Mouse (Mus musculus) small intestine, adult 2 months (tissue): ENCODE results near the gene Nfib. TPM values are rescaled to one million over a fixed set of nuclear protein-coding genes. Genes with fewer than 3 reads are reported as not detected.

Experiments used
- H3K27ac ChIP-seq: fragments of 200-500 bp; 2 replicates; pipeline ENCODE4 v1.5.1; 2012; ENCODE audit warnings: low read depth, low read length, control low read depth, inconsistent platforms; ENCODE audit not compliant: insufficient read depth
- H3K27me3 ChIP-seq: fragments of 200-500 bp; 2 replicates; pipeline ENCODE4 v1.6.1; 2012; ENCODE audit warnings: mild to moderate bottlenecking, moderate library complexity, low read length, inconsistent platforms; ENCODE audit not compliant: control insufficient read depth, insufficient read depth
- H3K36me3 ChIP-seq: fragments of 200-500 bp; 2 replicates; pipeline ENCODE4 v1.6.1; 2012; ENCODE audit warnings: mild to moderate bottlenecking, low read length, control low read depth, inconsistent platforms; ENCODE audit not compliant: control insufficient read depth, insufficient read depth
- H3K4me1 ChIP-seq: fragments of 200-500 bp; 2 replicates; pipeline ENCODE4 v1.6.1; 2012; ENCODE audit warnings: low read length, inconsistent platforms, mixed read lengths; ENCODE audit not compliant: control insufficient read depth, insufficient read depth, insufficient read length
- H3K4me3 ChIP-seq: fragments of 200-500 bp; 2 replicates; pipeline ENCODE4 v1.5.1; 2012; ENCODE audit warnings: low read depth, mild to moderate bottlenecking, control low read depth, inconsistent platforms, low read length, moderate library complexity
- CTCF ChIP-seq: fragments of 200-500 bp; IDR thresholded peaks from 2 replicates; pipeline ENCODE4 v1.5.1; 2012; ENCODE audit warnings: low read depth, mild to moderate bottlenecking, control low read depth, inconsistent platforms, low read length, moderate library complexity, mixed read lengths; ENCODE audit not compliant: insufficient replicate concordance, insufficient read length; ENCODE audit errors: extremely low read depth
- POLR2A ChIP-seq: fragments of 200-500 bp; IDR thresholded peaks from 2 replicates; pipeline ENCODE4 v1.6.1; 2012; ENCODE audit warnings: low read depth, mild to moderate bottlenecking, control low read depth, inconsistent platforms, low read length, moderate library complexity
- WGBS: fragments of 180-500 bp; shearing (Covaris S2); methylation state at CpG from one replicate; pipeline ENCODE4 v1.1.7; 2018; 5-methylcytosine and 5-hydroxymethylcytosine counted together
- polyA plus RNA-seq: library from polyadenylated mRNA; depleted of rRNA; stranded (reverse); fragments of >200 nt; gene quantifications from 2 replicates; pipeline ENCODE4 v1.2.3, GENCODE M21; 2012

Nfib gene
- polyA plus RNA-seq, 1 experiment, result 4.7 TPM

- WGBS, result 89% methylated on average over 6 of the region's 6 CpGs
- H3K4me1 ChIP-seq, result peaks cover 8% of the 10 kb centered on the region
- no peak for TF ChIP-seq POLR2A
- TF ChIP-seq CTCF, result no peak
- H3K4me3 ChIP-seq, result no peak overlapping the region
- H3K27me3 ChIP-seq, result no peaks in the 10 kb centered on the region
- no peak overlapping the region for H3K27ac ChIP-seq
- peaks cover 16% of the 10 kb centered on the region for H3K36me3 ChIP-seq
Measured at GRCm38 (mm10) chr4:82495605-82496004, 209.9 kb downstream of the Nfib start.

DNA sequence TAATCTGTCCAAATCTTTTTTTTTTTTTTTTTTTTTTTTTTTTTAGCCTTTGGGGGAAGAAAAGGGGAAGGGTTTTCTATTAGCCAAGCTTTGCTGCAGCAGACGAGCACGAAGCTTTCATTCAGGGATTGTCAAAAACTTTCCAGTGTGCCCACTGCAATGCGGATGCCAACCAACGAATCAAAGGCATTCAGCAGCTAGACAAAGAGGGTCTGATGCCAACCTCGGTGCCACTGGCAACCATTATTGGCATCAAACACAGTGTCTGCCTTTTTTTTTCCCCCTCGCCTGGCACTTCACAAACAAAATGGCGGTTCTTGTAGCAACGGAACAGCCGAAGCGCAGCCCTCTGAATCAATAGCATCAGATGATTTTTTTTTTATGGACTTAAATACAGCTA is 210.7 kb downstream of the Nfib start:
- Histone ChIP-seq H3K36me3 (peaks cover 16% of the 10 kb centered on the region), H3K4me1 (peaks cover 4% of the 10 kb centered on the region), H3K27ac (no peak overlapping the region), H3K4me3 (no peak overlapping the region), H3K27me3 (no peaks in the 10 kb centered on the region)
- TF ChIP-seq CTCF, result no peak
- no peak for TF ChIP-seq POLR2A
- 92% methylated on average over 10 of the region's 10 CpGs for WGBS

DNA sequence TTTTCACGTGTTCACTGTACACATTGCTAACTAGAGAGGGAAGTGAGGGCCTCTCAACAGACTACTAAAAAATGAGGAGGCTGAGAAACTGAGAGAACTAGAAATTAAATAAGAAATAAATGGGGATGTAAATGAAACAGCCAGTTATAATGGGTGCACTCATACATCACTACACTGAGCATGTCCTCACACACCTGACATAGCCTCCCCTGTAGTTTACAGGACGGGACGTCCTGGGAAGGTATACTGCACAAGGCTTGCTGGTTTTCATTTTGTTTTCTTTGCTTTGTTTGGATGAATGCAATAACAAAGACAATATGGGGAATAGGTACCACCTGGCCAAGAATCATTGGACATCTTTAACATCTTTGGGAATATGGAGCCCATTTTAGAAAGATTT is 211.1 kb downstream of the Nfib start:
- no peak for TF ChIP-seq POLR2A
- TF ChIP-seq CTCF, result no peak
- 83% methylated on average over 3 of the region's 3 CpGs for WGBS
- H3K4me1 ChIP-seq, result peaks cover 3% of the 10 kb centered on the region

DNA sequence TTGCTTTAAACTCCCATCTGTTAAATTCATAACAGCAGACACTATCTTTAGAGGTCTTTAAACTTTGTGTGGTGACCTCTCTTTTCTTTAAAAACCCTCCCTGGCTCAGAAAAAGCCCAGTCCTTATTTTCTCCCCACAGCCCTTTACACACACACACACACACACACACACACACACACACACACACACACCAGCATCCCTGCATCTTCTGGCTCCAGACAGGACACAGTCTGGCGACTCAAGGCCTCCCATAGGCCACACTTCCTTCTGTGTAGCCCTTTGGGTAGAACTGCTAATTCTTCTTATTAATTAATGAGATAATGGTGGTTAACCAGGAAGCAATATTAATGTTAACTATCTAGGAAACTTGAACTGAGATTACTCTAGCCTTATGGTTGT is 211.7 kb downstream of the Nfib start:
- Histone ChIP-seq H3K36me3 (peaks cover 16% of the 10 kb centered on the region), H3K27me3 (no peaks in the 10 kb centered on the region), H3K27ac (no peak overlapping the region), H3K4me3 (no peak overlapping the region), H3K4me1 (peaks cover 3% of the 10 kb centered on the region)
- no peak for TF ChIP-seq CTCF
- no peak for TF ChIP-seq POLR2A
- WGBS, result 50% methylated on average over 1 of the region's 1 CpGs

More for the DNA sequence above, 211.1 kb downstream of the Nfib start:
- Histone ChIP-seq H3K36me3 (peaks cover 16% of the 10 kb centered on the region), H3K27me3 (no peaks in the 10 kb centered on the region), H3K4me3 (no peak overlapping the region), H3K27ac (no peak overlapping the region)

GRCm38 (mm10) chr4:82493363-82493762 is 212.2 kb downstream of the Nfib start:
- Histone ChIP-seq H3K36me3 (peaks cover 14% of the 10 kb centered on the region), H3K4me1 (peaks cover 3% of the 10 kb centered on the region), H3K4me3 (no peak overlapping the region), H3K27me3 (no peaks in the 10 kb centered on the region), H3K27ac (no peak overlapping the region)
- TF ChIP-seq CTCF (no peak), POLR2A (no peak)
- WGBS, result 67% methylated on average over 7 of the region's 7 CpGs

DNA sequence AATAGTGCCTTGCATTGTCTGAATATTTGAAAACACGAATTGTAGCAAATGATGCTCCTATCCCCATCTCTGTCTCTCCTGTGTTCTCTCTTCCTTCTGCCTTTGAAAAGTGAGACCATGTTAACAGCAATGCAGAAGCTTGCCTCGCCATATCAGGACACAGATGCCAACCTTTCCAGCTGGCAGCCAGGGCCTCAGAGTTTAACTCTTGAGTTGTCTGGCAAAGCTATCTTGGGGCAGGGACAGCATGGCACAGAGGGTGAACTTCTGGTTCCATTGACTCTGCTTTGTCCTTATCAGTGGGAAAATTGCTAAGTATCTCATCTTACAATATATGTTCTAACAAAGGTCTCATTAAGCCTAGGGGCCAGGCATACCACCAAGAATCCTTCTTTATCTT is 212.8 kb downstream of the Nfib start:
- Histone ChIP-seq H3K4me3 (no peak overlapping the region), H3K27ac (no peak overlapping the region), H3K27me3 (no peaks in the 10 kb centered on the region), H3K36me3 (peaks cover 11% of the 10 kb centered on the region), H3K4me1 (no peaks in the 10 kb centered on the region; the same call in none of the 2 replicates)
- WGBS, result 58% methylated on average over 2 of the region's 2 CpGs
- TF ChIP-seq POLR2A, result no peak
- TF ChIP-seq CTCF, result no peak

- H3K27ac ChIP-seq, result no peak overlapping the region
- H3K4me1 ChIP-seq, result no peaks in the 10 kb centered on the region; the same call in 1 of the 2 replicates
- 75% methylated on average over 2 of the region's 2 CpGs for WGBS
- TF ChIP-seq CTCF (no peak), POLR2A (no peak)
- H3K4me3 ChIP-seq, result no peak overlapping the region
- no peaks in the 10 kb centered on the region for H3K27me3 ChIP-seq
- peaks cover 9% of the 10 kb centered on the region for H3K36me3 ChIP-seq
Measured at GRCm38 (mm10) chr4:82489939-82490338, 215.6 kb downstream of the Nfib start.
